Mouse (Mus musculus): ENCODE measurements around the gene a.

DNA sequence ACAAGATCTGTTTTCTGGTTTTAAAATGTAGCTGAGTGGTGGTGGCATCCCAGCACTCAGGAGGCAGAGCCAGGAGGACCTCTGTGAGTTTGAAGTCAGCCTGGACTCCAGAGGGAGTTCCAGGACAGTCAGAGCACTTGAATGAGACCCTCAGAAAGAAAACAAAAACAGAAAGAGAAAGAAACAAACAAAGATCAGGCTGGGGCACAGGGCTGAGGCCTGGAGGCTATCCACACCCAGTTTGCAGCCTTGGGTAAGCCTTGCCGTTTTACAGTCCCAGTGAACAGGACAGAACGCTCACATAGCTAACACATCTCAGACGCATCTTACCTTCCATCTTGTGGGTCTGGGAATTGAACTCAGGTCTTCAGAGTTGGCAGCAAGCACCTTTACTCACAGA lies 155.7 kb downstream of the a start:
- TF ChIP-seq CTCF (conservative IDR thresholded peaks at IDR 0.05; ENCODE audit: insufficient read depth, insufficient read length, low read depth, low read length) (no peak), POLR2A (IDR thresholded peaks at IDR 0.05; ENCODE audit: low read depth, low read length) (no peak)
